Mouse (Mus musculus) cerebellum, adult 9-11 months (tissue): ENCODE results near the gene Gorab.

Experiments
- DNase-seq: peaks from one replicate; pipeline ENCODE4 v3.0.0; 2022

Gene Gorab

GRCm38 (mm10) chr1:163355626-163356156 lies 47.8 kb downstream of the Gorab start:
- no peak for DNase-seq

GRCm38 (mm10) chr1:163350988-163351387 lies 52.5 kb downstream of the Gorab start:
- DNase-seq, result no peak

DNA sequence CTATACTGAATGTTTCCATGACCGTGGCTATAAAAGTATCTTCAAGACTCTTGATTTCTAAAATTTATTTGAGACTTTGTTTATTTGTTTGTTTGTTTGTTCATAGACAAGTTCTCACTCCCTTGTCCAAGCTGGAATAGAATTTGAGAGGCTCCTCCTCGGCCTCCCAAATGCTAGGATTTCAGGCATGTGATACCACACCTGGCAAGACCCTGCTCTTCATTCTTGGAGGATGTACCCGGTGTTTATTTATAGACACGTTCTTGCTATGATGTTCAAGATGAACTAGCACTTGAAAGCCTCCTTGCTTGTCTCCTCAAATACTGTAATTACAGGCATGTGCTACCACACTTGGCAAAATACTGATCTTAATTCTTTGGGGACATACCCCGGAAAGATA lies 57.9 kb downstream of the Gorab start:
- DNase-seq, result no peak

DNA sequence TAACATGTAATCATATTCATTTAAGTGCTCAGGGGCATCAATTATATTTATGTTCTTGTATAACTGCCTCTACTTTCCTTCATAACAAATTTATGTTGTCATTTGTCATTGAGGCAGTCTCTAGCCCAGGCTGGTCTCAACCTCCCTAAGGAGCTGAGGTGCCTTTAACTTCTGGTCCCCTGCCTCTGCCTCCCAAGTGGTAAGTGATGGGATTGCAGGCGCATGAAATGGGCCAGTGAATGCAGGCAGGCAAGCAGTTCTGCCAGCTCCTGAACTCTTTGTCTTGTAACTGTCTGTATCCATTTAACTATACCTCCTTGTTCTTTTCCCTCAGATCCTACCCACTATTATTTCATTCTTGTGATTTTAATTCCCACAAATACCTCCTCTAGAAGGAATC lies 58.5 kb downstream of the Gorab start:
- DNase-seq, result no peak

GRCm38 (mm10) chr1:163339219-163339561 lies 64.3 kb downstream of the Gorab start:
- DNase-seq, result no peak

- DNase-seq, result no peak
These were observed 64.8 kb downstream of the Gorab start for GRCm38 (mm10) chr1:163338525-163339218.

DNA sequence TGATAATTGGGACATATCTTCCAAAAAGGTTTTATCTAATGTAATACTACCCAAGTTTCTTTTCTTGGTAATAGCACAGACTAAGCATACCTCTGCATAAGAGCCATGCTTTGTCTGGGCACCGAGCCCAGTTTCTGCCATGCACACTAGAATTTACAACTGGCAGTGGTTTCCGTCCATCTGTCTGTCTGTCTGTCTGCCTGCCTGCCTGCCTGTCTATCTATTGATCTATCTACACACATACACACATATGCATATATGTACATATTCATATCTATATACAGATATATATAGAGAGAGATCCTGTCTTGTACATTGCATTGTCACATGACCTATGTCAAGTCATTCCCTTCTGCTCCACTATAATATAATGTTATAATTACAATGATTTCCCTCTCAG lies 65.6 kb downstream of the Gorab start:
- DNase-seq, result no peak
